Mouse (Mus musculus) embryo, embryonic 9.5 days (tissue): ENCODE data around the gene Cacnb3.

Source experiments
- DNase-seq: peaks from one replicate; pipeline ENCODE4 v3.0.0-alpha.2; 2017; ENCODE audit errors: extremely low spot score

The Cacnb3 gene

DNA sequence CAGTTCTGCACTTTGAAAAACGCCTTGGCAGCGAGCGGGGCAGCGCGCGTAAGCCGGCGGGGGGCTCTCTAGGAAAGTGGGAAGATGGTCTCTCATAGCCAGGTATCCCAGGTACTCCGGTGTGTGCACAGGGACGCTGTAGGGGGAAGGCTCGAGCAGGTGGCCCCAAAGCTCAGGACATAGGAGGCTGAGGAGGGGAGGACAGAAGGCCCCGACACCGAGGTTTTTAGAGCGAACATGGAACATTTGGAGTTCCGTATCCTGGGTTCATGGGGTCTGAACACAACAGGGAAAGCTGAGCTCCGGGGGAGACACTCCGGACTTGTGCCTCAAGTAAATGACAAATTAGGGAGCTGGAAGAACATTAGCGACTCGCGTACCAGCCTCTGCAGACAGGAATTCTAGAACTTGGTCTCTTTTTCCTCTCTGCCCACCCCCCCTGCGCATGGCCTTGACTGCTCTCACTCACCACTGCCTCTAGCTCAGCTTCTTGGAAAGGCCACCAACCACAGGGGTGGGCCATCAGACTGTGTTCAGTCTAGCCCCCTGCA, 4.7 kb downstream of the Cacnb3 start:
- peak; percentile 57 for DNase-seq

DNA sequence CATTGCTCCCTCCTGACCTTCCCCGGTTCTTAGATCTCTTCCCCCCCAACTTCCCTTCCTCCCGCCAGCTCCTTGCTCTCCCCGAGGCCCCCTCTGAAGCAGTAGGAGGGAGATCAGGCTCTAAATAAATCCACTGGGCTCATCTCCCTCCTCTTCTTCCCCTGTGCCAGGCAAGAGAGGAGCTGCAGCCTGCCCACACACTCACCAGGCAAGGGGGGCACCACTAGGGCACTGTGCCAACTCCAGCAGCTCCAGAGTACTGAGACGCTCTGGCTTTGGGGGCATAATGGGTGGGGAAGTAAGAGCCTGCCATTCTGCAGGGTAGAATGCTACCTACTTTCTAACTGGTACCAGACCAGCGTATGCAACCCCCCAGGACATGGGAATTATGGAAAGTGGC, 5.9 kb downstream of the Cacnb3 start:
- no peak for DNase-seq

DNA sequence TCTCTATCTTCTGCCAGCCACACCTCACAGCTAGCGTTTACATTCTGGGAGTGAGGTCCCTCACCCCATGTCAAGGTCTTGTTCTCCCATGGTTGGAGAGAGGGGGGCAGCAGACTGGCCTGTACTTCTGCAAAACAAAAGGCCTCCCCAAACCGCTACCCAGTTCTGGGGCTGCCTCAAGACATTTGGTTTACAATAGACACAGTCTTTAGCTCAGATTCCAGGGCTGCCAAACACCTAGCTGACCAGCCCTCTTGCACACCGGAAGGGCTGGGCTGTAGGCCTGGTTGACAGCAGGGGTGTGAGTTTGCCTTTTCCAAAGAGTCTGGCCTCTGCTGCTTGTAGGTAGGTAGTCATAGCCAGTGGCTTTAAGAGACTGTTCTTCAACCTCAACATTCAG, 6.5 kb downstream of the Cacnb3 start:
- no peak for DNase-seq

DNA sequence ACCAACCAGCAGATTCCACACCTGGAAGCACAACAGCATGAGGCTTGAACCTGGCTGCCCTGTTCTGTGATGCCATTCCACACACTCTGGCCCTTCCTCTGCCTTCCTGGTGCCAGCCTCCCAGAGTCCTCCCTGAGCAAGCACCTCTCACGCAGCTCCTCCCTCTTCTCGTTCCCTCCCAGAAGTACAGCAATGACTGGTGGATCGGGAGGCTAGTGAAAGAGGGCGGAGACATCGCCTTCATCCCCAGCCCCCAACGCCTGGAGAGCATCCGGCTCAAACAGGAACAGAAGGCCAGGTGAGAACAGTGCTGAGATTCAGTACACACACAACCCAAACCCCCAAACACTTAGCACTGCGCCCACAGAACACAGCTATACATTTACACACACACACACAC, 9.5 kb downstream of the Cacnb3 start:
- DNase-seq = no peak

DNA sequence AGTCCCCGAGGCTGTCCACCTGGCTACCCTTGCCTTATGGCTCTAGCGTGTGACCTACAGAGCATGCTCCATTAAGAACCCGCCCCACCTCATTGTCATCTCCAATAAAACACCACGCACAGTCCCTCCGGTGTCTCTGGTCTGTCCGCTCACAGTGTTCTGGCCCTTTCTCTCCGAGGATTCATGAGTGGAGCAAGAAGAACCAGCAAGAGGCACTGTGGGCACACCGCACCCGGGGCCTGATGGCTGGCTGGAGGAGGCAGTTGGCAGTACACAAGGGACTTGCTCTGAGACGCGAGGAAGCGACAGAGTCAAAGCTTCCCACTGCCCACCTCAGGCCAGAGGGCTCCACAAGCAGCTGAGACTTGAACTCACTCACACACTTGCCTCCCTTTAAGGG, 13.8 kb downstream of the Cacnb3 start:
- DNase-seq = no peak

DNA sequence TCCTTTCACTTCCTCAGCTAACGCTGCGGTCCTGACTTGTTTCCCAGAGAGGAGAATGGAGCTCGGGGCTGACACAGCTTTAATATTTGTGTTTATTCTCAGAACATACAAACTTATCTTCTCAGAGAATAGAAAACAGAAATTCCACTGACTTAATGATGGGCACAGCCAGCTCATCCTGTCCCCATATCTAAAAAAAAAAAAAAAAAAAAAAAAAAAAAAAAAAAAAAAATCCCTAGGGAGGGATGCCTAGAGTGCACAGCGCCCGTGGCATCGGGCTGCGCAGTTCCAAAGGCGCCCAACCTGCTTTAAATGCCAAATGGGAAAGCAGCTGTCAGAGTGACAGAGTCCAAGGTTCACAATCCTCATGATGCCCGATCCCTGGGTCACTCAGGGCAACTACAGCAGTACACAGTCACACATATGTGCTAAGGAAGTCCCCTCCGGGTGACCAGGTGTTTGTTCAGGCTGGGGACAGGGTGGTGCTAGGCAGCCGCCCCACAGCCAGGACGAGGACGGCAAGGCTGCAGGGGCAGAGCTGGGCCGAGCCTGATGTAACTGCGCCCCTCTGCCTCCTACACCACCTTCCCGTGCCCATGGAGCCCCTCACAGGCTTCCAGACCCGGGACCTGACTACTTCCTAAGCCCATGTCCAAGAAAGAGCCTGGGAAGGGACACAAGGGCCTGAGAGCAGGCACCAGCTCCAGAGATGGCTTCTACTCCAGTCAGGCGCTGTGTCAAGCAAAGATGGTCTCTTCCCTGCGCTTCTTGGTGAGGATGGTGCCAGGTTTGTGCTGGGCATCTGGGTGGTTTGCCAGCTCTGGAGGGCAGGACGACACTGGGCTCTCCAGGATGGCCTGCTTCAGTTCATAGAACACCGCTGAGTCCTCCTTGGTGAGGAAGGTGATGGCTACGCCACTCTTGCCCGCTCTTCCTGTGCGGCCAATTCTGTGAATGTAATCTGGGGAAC, 14.7 kb downstream of the Cacnb3 start:
- no peak for DNase-seq

DNA sequence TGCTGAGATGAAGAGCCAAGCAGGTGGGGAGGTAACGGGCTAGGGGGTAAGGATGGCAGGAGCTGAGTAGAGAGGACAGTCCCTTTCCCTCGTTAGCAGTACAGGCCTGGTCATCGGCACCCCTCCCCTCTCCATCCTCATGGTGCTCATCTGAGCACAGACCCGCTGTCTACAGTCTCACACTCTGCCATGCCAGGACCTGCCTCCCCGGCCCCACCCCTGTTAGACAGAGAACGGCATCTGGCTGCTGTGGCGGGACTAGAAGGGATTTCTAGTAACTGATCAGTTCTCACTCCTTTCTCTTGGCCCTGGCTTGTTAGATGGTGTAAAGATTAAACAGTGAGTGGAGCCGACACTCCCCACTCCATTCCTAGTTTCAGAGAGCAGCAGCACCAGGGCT, 16.1 kb downstream of the Cacnb3 start:
- no peak for DNase-seq

DNA sequence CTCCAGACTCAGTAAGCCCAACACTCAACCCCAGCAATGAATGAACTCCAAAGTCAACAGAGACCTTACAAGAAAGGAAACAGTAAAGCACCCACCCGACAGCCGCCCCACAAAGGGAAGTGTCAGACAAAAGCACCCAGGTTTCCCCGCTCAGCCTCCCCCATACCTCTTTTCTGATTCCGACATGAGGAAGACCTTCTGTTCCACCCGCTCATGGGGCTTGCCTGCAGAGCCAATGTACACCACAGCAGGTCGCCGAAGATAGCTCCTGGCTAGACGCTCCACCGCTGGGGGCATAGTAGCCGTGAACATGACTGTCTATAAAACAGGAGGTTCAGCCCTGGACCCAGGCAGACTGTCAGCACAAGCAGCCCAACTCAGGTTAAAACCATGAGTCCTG, 16.7 kb downstream of the Cacnb3 start:
- no peak for DNase-seq

DNA sequence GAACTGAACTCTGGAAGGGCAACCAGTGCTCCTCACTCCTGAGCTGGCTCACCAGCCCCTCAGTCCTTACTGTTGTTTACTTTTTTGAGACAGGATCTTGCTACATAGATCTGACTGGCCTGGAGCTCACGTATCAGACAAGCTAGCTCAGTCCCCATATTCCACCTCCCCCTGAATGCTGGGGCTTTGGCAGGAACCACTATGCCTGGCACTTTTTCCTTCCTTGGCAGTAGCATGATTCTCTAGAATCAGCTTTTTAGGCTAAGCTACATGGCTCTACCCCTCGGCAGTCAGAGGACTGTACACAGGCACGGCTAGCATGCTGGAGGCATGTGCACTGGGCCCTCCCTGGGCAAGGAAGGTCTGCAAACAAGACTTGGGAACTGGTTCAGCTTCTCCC, 17.4 kb downstream of the Cacnb3 start:
- DNase-seq = no peak

DNA sequence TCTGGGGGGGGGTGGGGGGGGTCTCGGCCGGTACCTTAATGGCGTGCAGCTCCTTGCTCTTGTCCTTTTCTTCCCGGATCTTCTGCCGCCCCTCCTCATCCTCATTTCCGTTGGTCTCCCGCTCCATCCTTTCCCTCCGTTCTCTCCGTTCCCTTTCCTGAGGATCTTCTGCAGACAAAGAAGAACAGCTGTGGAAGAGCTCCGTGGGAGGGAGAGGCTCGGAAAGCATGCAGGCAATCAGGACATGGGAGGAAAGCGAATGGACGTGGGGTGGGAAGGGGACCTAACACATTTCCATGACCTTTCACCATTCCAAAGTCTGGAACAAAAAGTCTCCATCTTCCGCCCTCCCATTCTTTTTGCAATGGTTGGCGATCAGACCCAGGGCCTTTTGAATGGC, 20.8 kb downstream of the Cacnb3 start:
- DNase-seq = no peak

DNA sequence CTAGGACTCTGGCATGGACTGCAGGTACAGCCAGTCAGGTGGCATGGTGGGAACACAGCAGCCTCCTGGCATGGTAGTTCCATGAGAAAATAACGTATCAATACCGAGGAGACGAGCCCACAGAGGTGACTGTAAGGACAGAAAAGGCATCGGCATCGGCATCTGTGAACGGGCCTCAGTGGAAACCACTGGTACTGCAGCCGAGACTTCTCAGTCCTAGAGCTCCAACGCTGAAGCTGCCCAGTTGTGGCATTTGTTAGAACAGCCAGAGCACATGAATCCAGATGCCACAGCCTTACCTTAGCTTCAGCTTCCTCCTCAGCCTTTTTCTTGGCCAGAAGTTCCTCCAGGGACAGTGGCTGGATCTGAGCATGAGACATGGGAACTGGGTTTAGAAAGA, 21.5 kb downstream of the Cacnb3 start:
- DNase-seq = no peak

DNA sequence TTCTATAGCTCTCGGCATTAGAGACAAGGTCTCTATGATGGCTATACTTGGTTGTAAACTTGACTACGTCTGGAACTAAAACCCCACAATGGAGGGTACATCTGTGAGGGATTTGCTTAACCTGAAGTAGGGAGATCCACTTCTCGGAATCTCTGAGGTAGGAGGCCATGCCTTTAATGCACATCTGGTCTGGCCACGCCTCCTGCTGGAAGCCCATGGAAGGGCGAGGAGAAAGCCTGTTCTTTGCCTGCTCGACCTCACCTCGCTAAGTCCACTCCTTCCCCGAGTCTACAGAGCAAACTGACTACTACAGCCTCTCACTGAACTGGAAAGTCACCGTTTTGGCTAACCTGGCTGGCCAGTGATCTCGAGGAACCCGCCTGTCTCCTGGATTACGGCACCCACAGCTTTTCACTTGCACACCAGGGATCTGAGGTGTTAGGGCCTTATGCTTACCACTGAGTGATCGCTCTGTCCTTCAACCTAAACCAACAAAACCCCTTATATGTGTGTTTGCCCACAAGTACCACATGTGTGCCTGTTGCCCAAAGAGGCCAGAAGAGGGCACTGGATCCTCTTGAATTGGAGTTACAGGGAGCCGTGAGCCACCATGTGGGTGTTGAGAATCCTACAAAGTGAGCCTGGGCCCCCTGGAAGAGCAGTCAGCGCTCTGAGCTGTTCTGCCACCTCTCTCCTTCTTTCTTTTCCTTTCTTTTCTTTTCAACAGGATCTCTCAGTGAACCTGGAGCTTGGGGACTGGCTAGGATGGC, 26.5 kb downstream of the Cacnb3 start:
- DNase-seq = no peak

DNA sequence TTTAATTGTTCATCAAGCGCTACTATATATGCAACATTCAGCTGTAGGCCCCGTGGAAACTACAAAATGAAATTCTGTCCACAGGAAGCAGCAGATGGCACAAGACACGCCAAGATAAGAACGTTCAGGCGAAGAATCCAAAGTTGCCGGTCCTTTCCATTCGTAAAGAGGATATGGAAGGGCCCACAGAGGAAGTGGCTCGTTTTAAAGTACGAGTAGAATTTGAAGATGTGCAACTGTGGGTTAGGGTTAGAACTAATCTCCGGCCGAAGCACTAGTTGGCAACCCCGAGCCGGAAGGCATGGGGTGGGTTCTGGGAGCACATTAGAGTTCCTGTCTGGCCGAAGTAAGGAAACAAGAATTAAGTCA, 31.5 kb downstream of the Cacnb3 start:
- no peak for DNase-seq

DNA sequence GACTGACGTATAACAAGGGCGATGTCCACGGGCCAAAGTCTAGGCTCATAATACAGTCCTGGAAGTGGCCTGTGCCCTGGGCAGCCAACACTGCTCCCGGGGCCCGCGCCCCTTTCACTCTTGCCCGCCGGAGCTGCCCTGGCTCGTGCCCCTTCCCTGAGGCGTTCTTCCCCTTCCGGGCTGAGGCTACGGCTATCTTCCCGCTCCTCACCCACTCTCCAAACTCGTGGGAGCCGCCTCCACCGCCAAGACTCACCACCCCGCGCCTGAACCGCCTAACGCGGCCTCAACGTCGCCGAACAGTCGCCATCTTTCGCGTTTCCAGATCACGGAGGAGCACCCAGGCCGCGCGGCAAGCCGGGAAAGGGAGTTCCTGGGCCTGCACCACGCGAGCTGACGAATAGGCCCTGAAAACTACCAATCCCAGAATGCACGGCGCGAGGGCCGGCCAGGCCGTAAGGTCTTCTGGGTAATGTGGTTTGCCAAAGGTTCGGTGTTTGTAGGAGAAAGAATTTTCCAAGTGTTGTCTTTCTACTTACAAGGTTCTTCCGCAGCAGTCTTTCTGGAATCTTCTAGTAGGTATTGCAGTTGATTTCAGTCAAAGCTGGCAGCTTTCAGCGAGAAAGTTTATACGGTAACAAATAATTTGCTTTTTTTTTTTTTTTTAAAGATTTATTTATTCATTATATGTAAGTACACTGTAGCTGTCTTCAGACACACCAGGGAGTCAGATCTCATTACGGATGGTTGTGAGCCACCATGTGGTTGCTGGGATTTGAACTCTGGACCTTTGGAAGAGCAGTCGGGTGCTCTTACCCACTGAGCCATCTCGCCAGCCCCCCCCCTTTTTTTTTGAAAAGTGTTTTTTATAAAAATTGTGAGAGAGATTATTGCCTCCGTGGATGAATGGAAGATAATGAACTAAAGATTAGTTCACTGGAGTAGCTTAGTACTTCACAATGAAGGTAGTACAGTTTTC, 32.2 kb downstream of the Cacnb3 start, which contains the start of gene Ddx23:
TSS of gene Ddx23 (minus strand) at position 328 of the 979 bp plus-strand sequence.
- peak; percentile 94 for DNase-seq

DNA sequence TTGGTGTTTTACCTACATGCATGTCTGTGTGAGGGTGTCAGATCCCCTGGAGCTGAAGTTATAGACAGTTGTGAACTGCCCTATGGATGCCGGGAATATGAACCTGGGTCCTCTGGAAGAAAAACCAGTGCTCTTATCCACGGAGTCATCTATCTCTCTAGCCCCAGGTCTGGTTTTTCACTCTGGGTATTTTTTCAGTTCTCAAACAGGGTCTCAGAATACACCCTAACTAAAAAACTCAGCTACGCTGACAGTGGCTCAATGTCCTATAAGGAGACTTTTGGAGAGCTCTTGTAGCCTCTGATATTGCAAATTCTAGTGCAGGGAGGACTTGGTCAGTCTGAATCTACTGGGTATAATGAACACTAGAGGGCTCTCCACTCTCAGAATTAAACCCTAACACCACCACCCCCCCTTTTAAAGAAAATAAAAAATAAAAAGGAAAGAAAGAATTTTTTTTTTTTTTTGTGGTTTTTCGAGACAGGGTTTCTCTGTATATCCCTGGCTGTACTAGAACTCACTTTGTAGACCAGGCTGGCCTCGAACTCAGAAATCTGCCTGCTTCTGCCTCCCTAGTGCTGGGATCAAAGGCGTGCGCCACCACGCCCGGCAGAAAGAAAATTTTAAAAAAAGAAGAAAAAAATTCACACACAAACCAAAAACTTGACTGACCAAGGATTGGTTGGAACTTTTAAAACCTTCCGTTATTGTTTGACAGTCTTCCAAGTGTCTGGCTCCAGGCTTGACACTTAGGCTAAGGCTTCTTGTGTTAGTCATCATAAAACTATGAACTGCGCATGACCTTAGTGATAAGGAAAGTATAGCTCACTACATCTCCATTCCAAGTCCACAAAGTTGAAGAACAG, 33.6 kb downstream of the Cacnb3 start:
- DNase-seq = no peak

DNA sequence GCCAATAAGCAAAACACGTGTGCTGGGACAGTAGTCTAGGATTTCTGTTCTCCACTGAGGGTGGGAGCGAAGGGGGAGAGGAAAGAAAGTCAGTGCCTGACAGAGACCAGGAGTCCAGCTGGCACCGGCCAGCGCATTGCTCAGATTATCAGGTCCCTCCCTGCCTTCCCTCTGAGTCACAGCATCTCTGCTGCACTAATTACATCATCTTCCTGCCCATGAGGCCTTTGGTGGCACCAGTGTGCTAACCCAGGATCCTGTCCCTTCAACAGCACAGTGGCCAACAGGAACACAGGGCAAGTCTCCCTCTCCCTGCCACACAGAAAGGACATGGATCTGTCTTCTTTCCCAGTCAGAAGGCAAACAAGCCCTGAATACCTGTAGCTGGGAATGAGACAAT, 42.0 kb downstream of the Cacnb3 start:
- DNase-seq = no peak

DNA sequence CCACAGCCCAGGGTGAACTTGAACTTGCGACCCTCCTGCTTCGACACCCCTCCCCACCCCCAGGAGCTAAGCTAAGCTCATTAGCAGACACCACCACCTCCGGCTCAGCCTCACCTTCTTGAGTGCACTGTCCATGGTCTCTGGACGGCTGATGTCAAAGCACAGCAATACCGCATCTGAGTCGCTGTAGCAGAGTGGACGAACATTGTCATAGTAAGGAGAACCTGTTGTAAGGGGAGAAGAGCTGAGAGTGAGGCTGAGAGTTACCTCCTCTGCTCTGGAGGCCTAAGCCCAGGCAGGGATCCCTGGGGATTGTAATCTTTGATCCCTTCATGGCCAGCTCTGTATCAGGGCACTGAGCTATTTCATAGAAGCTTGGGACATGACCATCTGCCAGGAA, 43.1 kb downstream of the Cacnb3 start:
- DNase-seq = no peak

DNA sequence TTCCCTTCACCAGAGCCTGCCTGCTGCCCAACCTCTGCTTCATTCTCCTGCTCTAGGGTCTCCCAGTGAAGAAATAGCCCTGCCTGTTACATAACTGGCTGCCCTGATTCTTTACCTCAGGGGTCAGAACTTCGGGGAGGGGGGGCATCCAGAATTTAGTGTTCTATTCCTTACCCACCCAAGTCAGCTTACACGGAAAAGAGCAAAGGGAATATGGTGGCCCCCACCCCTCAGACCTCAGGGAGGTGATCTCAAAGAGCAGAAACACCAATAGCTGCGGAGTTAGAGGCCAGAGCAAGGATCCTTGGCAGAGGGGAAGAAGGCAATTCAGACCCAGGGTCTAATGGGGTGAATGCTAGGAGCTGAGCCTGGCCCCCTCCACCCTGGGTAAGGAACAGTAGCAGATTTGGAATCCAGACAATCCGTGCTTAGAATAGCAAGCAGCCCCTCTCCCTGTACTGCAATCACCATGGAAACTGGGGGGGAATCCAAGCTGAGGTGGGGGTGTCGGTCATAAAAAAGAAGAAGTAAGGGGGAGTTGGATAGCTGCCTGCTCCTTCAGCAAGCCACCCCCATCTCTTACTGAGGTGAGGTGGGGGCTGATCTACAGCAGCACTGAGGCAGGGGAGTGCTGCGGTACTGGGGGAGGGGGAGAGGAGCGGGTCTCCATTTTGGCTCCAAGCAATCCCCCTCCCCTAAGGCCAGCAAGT, 43.8 kb downstream of the Cacnb3 start:
- no peak for DNase-seq

DNA sequence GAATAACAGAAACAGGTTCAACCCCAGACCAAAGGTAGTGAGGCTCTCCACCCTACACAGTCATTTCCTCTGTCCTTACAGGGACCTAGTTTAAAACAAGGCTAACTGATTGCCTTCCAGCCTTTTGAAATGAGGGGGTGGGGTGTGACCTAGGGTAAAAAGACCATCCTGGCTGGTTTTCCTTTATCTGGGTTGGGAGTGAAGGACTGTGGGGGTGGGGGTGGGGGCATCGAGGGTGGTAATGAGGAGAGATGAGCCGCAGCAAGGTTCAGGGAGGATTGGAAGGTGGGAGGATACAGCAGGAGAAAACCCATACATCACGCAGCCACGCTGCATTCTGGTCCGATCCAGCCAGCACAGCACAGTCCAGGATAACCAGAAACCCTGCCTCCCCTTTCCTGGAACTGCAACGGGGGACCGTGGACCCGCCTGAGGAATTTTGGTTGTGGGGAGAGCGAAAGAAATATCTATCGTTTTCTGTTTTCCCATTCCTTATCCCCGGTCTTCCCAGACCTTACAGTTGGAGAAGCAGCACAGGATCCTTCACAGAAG, 44.4 kb downstream of the Cacnb3 start:
- no peak for DNase-seq
